16 mouse cellular contexts compared by ENCODE assay signal in genomic region chr11:31753211-31753610, GRCm38 (mm10).
DNase-seq lines count a peak whose midpoint lies in the region; ATAC-seq and TF ChIP-seq lines count a peak whose summit lies in the region.
"Had no signal": no experiment of that assay in that cellular context is flagged by ENCODE, and none has a peak within 500 bp of the region (broad histone marks: within the 10 kb centered on the region; RNA-seq: fewer than 3 reads in every experiment).

No protein-coding gene starts in this region.

- no peaks in the 10 kb centered on the region for H3K27me3 ChIP-seq in embryonic facial prominence, embryonic 11.5 days (ENCODE audit: control insufficient read depth, insufficient read depth, low read length)
- H3K27me3 ChIP-seq in embryonic facial prominence, embryonic 10.5 days (replicated peaks; ENCODE audit: low read depth, poor library complexity, severe bottlenecking) = no peaks in the 10 kb centered on the region
- H3K27me3 ChIP-seq in forebrain, postnatal 0 days (ENCODE audit: insufficient read depth, low read length) = no peaks in the 10 kb centered on the region
- no peaks in the 10 kb centered on the region for H3K27me3 ChIP-seq in neural tube, embryonic 15.5 days (replicated peaks)
- H3K27me3 ChIP-seq in limb, embryonic 10.5 days (ENCODE audit: low read depth, poor library complexity, severe bottlenecking) = no peaks in the 10 kb centered on the region

- no peak overlapping the region for H3K27ac ChIP-seq in embryonic facial prominence, embryonic 11.5 days (replicated peaks; ENCODE audit: low read depth, low read length)
- no peak overlapping the region for H3K27ac ChIP-seq in embryonic facial prominence, embryonic 10.5 days (replicated peaks)
- H3K27ac ChIP-seq in layer of hippocampus, adult 2 months = peak overlapping the region; percentile 81; the same call in 1 of the 2 replicates
- peak overlapping the region; percentile 60 for H3K27ac ChIP-seq in forebrain, postnatal 0 days (ENCODE audit: low read depth, low read length)
- H3K27ac ChIP-seq in neural tube, embryonic 15.5 days (replicated peaks) = peak overlapping the region; percentile 10; the same call in 1 of the 2 replicates
- H3K27ac ChIP-seq in limb, embryonic 10.5 days = no peak overlapping the region
- H3K27ac ChIP-seq: stomach, postnatal 0 days had no signal

- H3K9ac ChIP-seq in embryonic facial prominence, embryonic 11.5 days (replicated peaks; ENCODE audit: low read length) = no peak overlapping the region
- no peak overlapping the region for H3K9ac ChIP-seq in forebrain, postnatal 0 days
- H3K9ac ChIP-seq in neural tube, embryonic 15.5 days (replicated peaks) = no peak overlapping the region

- 0 out of 2 replicates have a peak, but pooled peaks have one; percentile 35 for ATAC-seq in embryonic facial prominence, embryonic 11.5 days (replicated peaks; ENCODE audit: insufficient number of reproducible peaks, low FRiP score, low TSS enrichment, low read depth)
- peak; percentile 25 for ATAC-seq in forebrain, postnatal 0 days
- ATAC-seq in neural tube, embryonic 15.5 days (ENCODE audit: low FRiP score) = 0 out of 2 replicates have a peak, but pooled peaks have one; percentile 26
- ATAC-seq: intestine, postnatal 0 days had no signal

- no peaks in the 10 kb centered on the region for H3K4me1 ChIP-seq in embryonic facial prominence, embryonic 11.5 days (ENCODE audit: control insufficient read depth, insufficient read depth, low read length)
- H3K4me1 ChIP-seq in embryonic facial prominence, embryonic 10.5 days = peaks cover 26% of the 10 kb centered on the region
- H3K4me1 ChIP-seq in forebrain, postnatal 0 days (ENCODE audit: insufficient read depth) = no peaks in the 10 kb centered on the region
- peaks cover 10% of the 10 kb centered on the region for H3K4me1 ChIP-seq in neural tube, embryonic 15.5 days
- H3K4me1 ChIP-seq in limb, embryonic 10.5 days = peaks cover 18% of the 10 kb centered on the region

- no peak overlapping the region for H3K4me2 ChIP-seq in embryonic facial prominence, embryonic 11.5 days (ENCODE audit: low read depth, low read length)
- no peak overlapping the region for H3K4me2 ChIP-seq in forebrain, postnatal 0 days (ENCODE audit: low read depth)
- no peak overlapping the region for H3K4me2 ChIP-seq in neural tube, embryonic 15.5 days

- no peaks in the 10 kb centered on the region for H3K9me3 ChIP-seq in embryonic facial prominence, embryonic 11.5 days (replicated peaks; ENCODE audit: control insufficient read depth, low read length)
- H3K9me3 ChIP-seq in embryonic facial prominence, embryonic 10.5 days = no peaks in the 10 kb centered on the region
- no peaks in the 10 kb centered on the region for H3K9me3 ChIP-seq in forebrain, postnatal 0 days (ENCODE audit: low read length)
- no peaks in the 10 kb centered on the region for H3K9me3 ChIP-seq in neural tube, embryonic 15.5 days (replicated peaks)
- no peaks in the 10 kb centered on the region for H3K9me3 ChIP-seq in limb, embryonic 10.5 days (replicated peaks)

- WGBS in embryonic facial prominence, embryonic 11.5 days = 95% methylated on average over 3 of the region's 3 CpGs
- WGBS in embryonic facial prominence, embryonic 10.5 days = 89% methylated on average over 3 of the region's 3 CpGs
- 88% methylated on average over 3 of the region's 3 CpGs for WGBS in forebrain, postnatal 0 days
- WGBS in neural tube, embryonic 15.5 days = 89% methylated on average over 3 of the region's 3 CpGs
- WGBS in limb, embryonic 10.5 days = 94% methylated on average over 3 of the region's 3 CpGs

- H3K4me3 ChIP-seq in embryonic facial prominence, embryonic 11.5 days (ENCODE audit: low read depth, low read length) = no peak overlapping the region
- H3K4me3 ChIP-seq in embryonic facial prominence, embryonic 10.5 days = no peak overlapping the region
- no peak overlapping the region for H3K4me3 ChIP-seq in layer of hippocampus, adult 2 months
- H3K4me3 ChIP-seq in forebrain, postnatal 0 days (ENCODE audit: low read depth, low read length) = no peak overlapping the region
- H3K4me3 ChIP-seq in neural tube, embryonic 15.5 days (replicated peaks) = no peak overlapping the region
- H3K4me3 ChIP-seq in limb, embryonic 10.5 days = no peak overlapping the region
- H3K4me3 ChIP-seq: myocyte had no signal

- no peak for DNase-seq in embryonic facial prominence, embryonic 11.5 days (ENCODE audit: low spot score)
- DNase-seq in embryonic facial prominence, embryonic 10.5 days (ENCODE audit: low spot score) = no peak
- DNase-seq in layer of hippocampus, adult 2 months (ENCODE audit: low spot score in 2 of 2) = no peak
- DNase-seq in layer of hippocampus, adult 8-10 months (ENCODE audit: low spot score in 2 of 2) = no peak
- no peak for DNase-seq in forebrain, postnatal 0 days
- no peak for DNase-seq in limb, embryonic 10.5 days (ENCODE audit: low spot score)
- no peak for DNase-seq in lung, postnatal 14 days
- DNase-seq: adrenal gland, adult 8-10 months; cerebellum, adult 9-11 months; embryo, embryonic 11 days; layer of hippocampus, postnatal 36 days; liver had no signal

- no peak for TF ChIP-seq CTCF in layer of hippocampus, adult 2 months (conservative IDR thresholded peaks at IDR 0.05)
- TF ChIP-seq CTCF in forebrain, postnatal 0 days (IDR thresholded peaks at IDR 0.05; ENCODE audit: low read depth) = no peak

- H3K36me3 ChIP-seq in embryonic facial prominence, embryonic 11.5 days (replicated peaks; ENCODE audit: control insufficient read depth, insufficient read depth, low read depth, low read length) = no peaks in the 10 kb centered on the region
- no peaks in the 10 kb centered on the region for H3K36me3 ChIP-seq in embryonic facial prominence, embryonic 10.5 days (replicated peaks)
- no peaks in the 10 kb centered on the region for H3K36me3 ChIP-seq in forebrain, postnatal 0 days (ENCODE audit: insufficient read depth)
- no peaks in the 10 kb centered on the region for H3K36me3 ChIP-seq in neural tube, embryonic 15.5 days
- H3K36me3 ChIP-seq in limb, embryonic 10.5 days = no peaks in the 10 kb centered on the region

Comparison
In these comparisons a context has a peak if more than half of its experiments do, and no peak if none do; other contexts are left out.
1. H3K27ac ChIP-seq: peak in layer of hippocampus, adult 2 months (single experiment), forebrain, postnatal 0 days (single experiment) and neural tube, embryonic 15.5 days (single experiment); none in embryonic facial prominence, embryonic 11.5 days (single experiment), embryonic facial prominence, embryonic 10.5 days (single experiment) and limb, embryonic 10.5 days (single experiment).
2. Peak in every context shown above with its lines, with median percentiles within 50 percentile points of each other: ATAC-seq.